Mouse (Mus musculus): Measurements from ENCODE around the gene Cby1.

The Cby1 gene

DNA sequence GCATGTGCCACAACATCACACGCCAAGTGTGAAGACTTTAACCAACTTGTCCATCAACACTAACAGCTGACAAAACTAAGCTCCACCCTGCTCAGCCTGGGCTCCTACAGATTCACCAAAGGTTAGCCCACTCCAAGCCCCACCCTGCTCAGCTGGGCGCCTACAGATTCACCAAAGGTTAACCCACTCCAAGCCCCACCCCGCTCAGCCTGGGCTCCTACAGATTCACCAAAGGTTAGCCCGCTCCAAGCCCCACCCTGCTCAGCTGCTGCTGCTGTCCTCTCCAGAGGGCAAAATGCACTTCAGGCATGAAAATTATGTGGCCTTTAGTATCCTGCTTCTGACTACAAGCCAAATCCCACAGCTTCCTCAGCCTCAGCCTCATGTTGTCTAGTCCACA is 23.0 kb downstream of the Cby1 start:
- DNase-seq: no peak

- DNase-seq: no peak
Observed at GRCm38 (mm10) chr15:79683146-79683545, 24.1 kb downstream of the Cby1 start.

DNA sequence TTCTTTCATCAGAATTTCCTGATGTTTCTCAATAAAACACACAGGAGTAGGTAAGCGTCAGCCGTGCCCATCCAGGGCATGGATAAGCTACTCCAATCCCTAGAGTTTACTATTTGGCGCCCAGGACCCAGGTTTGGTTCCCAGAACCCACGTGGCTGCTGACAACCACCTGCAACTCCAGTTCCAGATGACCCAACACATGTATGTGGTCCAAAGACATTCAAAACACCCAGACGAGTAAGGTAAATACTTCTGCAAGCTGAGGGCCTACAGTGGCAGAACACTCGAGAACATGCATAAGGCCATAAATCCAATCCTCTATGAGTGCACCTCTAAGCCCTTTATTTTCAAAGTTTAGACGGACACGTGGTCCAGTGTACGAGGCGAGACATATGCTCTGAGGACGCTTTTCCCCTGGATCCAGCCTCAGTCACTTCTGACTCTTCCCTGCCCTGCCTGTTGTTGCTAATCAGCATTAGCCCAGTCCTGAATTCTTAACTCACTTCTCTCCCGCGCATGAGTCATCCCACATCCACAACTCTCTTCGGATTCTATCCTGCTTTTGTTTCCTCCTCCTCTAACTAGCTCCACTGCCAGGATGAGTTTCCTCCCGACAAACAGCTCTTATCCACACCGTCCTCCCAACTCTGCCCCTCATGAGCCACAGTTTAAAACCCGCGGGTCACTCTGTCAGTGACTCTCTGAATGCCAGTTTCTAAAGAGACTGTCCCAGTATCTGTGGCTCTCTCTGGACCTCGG is 24.9 kb downstream of the Cby1 start:
- no peak for DNase-seq

GRCm38 (mm10) chr15:79684616-79685015 is 25.6 kb downstream of the Cby1 start:
- DNase-seq: no peak

- DNase-seq: no peak
Observed at GRCm38 (mm10) chr15:79685141-79685641, 26.2 kb downstream of the Cby1 start.

DNA sequence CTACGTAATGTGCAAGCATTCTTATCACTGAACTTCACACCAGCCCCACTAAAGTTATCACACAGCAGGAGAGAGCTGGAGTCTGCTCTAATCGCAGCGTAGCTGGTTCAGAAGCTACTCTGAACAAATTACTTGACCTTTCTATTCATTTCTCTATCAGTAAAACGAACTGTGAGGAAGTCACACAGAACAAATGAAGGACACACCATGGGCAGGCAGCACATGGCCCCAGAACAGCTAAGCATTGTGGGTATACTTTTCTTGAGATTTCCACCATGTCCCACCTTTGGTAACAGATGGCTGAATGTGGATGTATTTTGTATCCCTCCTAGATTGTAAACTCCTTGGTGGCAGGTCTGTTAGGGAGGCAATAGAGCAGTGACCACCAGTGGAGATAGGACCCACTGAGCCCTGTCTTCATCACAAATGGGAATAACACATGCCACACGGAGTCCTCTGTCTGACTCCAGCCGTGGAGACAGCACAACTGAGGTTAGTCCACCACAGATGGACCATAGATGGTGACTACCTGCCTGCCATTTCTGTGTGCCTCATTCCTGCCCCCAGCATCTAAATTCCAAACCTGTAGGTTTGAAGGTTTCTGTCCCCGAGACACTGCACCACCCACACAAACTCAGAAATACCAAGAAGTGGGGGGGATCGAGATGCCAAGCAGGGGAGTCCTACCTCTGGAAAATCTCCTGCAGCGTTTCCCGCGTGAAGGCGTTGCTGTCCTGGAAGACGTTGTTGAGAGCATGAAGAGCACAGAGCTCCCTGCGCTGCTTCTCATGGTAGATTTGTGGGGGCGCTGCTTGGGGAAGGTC is 27.3 kb downstream of the Cby1 start:
- DNase-seq: no peak

DNA sequence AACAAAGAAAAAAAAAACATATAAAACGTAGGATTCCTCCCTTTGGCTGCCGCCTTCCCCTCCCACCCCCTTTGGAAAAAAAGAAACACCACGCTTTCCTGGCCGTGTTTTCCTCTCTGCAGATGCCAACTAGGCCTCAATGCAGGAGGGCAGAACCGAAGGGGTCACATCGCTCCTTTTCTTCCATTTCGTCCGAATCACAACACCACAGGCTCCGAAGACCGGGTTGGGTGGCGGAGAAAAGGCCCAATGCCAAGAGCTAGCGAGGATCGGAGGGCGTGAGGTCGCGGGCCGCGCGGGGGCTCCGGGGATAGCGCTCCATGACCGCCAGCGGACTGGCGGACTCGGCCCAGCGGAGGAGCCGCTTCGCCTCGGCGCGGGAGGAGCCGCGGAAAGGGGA is 28.2 kb downstream of the Cby1 start:
- no peak for DNase-seq

- DNase-seq: peak; percentile 97 to 98
Observed at GRCm38 (mm10) chr15:79687646-79688267, 28.8 kb downstream of the Cby1 start, which contains the start of gene Josd1. Gene Josd1, minus strand, starts transcription at chr15:79687919.

- DNase-seq: no peak
Observed at GRCm38 (mm10) chr15:79688268-79688956, 29.4 kb downstream of the Cby1 start.

GRCm38 (mm10) chr15:79689662-79690425 is 30.8 kb downstream of the Cby1 start:
- DNase-seq: no peak

DNA sequence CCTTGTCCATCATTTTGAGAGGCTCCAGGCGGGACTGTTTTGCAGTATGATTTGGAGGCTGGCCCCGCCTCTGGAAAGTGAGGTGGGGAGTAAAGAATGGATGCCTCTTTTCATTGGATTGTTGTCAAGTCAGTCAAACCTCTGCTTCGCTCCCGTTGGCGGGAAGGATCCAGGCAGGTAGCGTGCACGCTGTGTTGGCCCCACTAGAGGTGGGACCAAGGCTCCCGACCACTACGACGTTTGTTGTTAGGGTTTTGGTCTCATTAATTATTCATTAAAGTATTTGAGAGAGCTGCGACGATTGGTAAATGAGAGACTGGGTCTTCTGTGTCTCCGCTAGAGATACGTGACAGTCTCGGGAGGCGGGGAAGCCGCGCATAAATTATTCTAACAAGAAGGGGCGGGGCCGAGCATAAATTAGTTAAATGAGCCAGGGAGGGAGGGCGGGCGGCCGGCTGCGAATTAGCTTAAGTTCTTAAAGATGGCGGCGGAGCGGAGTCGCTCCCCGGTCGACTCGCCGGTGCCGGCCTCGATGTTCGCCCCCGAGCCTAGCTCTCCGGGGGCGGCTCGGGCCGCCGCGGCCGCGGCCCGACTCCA is 31.5 kb downstream of the Cby1 start, which contains the start of gene Gtpbp1:
Gene Gtpbp1 (plus strand): TSS at position 420 of the 597 bp plus-strand sequence.
- DNase-seq: peak; percentile 88 to 94

DNA sequence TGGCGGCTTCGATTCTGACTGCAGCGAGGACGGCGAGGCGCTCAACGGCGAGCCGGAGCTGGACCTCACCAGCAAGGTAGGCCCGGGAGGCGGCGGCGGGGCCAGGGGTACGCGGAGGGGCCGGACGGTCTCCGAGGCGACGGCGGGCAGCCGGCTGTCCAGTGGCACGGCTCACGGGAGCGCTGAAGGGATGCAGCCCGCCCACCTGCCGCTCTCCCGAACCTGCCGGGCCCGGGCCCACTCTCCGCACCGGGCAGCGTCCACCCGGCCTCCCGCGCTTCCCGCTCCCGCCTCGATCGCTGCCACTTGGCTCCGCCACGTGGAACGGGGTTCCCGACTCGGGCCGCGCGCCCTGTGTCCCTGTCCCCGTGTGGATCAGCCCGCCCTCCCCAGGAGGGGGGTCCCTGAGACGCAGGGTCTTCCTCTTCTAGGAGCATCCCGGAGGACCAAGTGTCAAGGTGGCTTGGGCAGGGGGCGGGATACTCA is 32.1 kb downstream of the Cby1 start:
- DNase-seq: peak in 1 of 2 experiments; percentile 66

DNA sequence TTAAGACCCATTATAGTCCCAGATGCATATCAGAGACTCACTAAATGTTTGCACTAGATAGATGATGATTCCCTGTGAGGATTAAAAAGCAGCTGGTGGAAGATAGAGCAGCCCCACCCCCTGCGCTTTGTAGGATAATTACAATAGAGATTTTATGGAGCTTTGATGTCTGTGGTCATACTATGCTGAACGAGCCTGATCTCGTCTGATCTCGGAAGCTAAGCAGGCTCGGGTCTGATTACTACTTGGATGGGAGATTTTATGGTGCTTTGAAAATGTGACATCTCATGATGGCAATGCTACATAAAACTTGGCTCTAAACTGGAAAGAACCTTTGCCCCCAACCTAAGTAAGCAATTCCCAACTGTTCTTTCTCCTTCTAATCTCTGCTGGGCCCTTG is 33.3 kb downstream of the Cby1 start:
- no peak for DNase-seq

DNA sequence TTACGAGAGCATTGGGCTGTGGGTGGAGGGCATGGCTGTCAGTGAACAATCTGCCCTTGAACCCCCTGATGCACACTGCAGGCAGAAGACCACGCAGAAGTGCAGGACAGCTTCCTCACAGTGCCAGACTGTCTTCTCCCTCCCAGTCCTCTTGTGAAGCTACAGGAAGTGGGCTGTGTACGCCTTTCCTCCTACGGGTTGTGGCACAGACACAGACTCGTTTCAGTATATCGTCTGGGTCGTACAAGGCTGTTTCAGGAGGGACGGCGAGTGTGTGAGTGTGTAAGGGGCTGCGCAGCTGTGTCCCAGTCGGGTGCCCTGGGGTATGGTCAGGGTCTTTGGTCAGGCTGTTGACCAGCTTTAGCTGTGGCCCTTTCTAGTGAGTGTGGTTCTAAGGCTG is 34.7 kb downstream of the Cby1 start:
- DNase-seq: peak; percentile 67 to 68

DNA sequence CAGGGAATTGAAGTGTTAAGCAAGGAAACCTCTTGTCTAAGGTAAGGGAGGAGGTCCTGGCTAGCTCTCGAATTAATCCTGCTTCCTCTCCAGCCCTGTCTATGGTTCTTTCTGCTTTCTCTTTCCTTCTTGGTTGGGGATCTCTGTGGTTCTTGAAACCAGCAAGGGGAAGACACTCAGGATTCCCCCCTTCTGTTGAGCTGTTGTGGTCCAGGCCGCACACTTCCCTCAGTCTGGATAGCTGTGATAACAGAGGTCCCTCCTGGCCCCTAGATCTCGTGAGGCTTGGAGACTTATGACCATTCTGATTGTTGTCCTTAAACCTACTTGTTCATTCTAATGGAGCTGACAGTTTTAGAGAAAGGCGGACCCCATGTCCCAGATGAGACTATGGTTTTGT is 35.5 kb downstream of the Cby1 start:
- DNase-seq: no peak

DNA sequence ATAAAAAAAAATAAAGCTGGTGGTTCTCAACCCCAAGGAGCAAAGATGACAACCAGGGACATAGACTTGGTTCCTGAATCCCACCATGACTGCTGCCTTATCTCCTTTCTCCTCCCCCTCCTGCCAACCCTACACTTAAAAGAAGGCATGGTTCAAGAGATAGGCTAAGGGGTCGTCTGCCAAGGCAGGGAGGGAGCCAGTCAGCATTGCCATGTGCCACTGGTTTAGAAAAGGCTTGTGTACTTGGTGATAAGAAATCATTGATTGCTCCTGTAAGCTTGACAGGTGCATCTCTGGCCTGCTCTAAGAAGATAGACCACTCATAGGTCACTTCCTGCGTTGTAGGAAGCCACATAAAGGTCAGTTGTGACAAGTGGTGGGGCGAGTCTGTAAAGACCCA is 36.5 kb downstream of the Cby1 start:
- no peak for DNase-seq

DNA sequence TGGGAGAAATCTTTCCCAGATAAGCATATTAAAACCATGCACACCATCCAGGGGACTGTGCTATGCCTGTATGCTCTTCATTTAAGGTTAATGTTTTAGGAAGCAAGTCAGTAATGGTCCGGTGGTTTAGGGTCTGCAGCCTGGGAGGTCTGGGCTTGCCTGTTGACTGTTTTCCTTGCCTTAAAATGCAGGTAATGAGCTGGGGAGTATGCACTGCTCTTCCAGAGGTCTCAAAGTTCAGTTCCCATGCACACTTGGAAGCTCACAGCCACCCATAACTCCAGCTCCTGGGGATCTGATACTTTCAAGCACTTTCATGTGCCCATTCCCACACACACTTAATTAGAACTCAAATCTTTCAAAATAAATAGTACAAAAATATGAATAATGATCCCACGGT is 37.5 kb downstream of the Cby1 start:
- no peak for DNase-seq

DNA sequence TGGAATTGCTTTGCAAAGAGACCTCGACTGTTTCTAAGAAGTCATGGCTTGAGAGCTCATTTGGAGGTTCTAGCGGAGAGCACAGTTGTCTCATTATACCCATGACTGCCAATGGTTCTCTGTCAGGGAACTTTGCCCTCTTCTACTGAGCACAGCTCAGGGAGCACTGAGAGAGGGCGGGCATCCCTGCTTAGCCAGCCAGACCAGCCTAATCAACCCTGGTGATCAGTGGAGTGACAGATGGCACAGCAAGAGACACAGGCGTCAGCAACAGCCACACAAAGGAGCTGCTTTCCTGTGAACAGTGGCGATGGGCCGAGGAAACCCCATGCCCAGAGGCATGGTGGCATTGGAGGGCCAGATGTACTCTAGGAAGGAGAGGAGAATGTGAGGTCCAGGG is 38.0 kb downstream of the Cby1 start:
- no peak for DNase-seq

DNA sequence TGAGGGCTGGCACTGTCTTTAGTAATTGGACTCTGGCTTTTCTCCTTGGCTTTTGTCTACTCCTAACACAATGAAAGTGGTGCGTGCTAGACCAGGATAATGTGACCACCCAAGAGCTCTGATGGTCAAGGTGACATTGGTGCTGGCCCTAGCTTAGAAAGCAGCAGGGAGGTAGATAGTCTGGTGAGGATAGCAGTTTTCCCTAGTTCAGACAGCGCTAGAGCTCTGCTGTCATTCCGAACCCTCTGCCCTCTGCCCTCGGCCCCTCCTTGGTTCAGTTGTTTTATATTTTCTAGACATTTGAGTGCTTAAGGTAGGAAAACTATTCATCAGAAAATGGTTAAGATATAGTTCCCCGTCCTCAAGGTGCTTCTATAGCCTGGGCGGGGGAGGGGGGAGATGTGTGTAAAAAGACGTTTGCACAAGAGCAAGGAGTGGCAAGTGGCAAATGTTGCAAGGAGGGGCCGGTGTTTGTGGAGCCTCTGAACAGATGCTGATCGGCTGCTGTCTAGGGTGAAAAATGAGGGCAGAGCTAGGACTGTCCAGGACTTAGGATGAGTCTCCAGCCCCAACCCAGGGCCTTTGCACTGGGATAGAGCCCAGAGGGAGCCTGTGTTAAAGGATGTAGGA is 38.7 kb downstream of the Cby1 start:
- DNase-seq: no peak

GRCm38 (mm10) chr15:79706603-79707214 is 47.7 kb downstream of the Cby1 start:
- DNase-seq: no peak
